Mouse (Mus musculus) embryo, embryonic 10.5 days (tissue): ENCODE results near the gene Snapin.

Source experiments
- DNase-seq: peaks from one replicate; pipeline ENCODE4 v3.0.0-alpha.2; 2015; ENCODE audit warnings: low spot score

The Snapin gene

DNA sequence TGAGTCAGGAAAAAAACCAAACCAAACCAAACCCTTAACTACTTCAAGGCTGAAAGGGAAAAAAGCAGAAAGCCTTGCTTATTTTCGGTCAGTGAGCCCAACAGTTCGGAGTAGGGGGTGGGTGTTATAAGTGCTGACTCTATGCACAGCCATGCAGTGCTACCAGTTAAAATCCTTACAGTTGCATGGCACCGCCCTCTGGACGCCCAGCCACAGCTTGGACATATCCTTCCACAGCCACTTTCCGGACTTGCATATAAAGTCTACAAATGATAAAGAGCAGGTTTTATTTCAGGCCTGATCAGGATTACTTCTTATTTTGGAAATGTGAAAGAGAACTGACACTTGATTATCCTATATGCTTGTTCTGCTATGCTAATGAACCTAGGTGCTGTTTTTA is 14.4 kb upstream of the Snapin start:
- DNase-seq: no peak

- DNase-seq: no peak
Measured at GRCm38 (mm10) chr3:90503444-90503843, 12.6 kb upstream of the Snapin start.

DNA sequence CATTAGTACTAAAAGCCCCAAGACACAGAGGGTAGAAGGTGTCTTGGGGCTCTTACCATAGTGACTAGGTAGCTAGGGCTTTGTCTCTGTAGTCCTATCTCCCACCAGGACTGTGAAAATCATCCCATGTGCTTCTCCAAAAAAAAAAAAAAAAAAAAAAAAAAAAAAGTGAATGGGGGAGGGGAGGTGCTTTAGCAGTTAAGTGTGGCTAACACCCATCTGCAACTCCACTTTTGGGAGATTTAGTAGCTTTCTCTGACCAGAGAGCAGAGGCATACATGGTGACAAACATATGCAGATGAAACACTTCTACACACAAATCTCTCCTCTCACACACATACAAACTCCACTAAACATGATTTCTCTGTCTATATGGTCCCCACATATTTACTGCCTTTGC is 6.8 kb upstream of the Snapin start:
- DNase-seq: no peak

DNA sequence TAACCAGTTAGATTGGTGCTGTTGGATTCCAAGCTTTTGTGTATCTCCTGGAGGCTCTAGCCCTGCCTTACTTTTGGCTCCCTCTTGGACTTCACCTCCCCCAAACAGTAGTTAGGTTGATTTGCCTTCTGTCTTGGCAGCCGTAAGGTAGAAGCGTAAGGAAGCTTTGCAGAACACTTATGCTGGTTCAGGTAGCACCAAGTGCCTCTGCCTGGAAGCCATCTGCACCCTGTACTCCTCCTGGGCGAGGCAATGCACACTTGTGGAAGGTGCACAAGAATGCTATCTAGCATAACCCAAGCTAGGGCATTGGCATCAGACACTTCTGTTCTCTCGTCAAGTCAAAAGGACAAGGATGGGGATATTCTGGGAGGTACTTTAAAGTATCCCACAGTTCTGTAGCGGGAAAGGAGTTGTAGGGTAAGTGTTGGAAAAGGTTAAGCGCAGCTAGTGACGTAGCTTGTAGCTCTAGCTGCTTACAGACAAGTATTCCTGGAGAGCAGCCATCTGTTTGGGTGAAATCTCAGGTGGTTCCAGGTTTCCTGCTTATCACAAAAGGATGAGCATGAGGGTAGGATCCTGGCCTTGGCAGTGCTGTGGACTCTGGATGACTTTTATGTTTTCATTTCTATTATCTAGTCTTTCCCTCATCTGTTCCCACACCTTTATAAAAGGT is 5.2 kb upstream of the Snapin start:
- no peak for DNase-seq

DNA sequence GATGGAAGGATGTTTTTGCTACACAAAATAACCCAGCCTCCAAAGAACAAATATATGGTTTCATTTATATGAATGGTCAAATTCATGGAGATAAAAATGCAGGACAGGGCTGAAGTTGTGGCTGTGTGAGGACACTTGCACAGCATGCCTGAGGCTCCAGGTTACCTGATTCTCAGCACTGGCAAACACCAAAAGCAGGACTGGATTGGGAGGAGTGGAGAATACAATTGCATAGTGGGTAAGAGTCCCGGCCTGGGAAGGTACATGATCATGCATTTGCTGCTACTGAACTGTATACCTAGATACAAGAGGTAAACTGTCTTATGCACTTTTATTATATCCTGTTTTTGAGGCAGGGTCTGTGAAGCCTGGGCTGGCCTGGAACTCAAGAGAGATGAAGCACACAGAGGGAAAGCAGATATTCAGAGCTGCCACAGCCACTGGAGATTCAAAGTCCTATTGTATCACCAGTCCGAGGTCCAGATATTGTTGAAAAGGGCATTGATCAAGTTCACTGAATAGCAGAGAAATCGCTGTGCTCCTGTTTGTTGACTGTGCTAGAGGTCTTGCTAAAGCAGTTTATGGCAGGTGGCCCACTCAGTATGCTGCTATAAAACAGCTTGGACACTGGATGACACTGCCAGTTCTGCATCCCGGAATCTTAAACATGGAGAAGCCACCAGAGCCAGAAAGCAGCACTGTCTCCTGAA is 3.2 kb upstream of the Snapin start:
- no peak for DNase-seq

DNA sequence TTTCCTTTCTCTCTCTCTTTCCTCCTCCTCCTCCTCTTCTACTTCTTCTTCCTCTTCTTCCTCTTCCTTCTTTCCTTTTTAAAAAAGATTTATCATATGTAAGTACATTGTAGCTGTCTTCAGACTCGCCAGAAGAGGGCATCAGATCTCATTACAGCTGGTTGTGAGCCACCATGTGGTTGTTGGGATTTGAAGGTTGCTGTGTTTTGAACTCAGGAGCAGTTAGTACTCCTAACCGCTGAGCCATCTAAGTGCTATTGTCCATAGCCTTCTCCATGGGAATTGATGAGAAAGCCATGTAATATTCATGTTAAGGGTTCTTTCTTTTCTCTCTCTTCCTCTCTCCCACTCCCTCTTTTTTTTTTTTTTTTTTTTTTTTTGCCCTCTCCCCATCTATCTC is 517 bp upstream of the Snapin start:
- peak; percentile 27 for DNase-seq

GRCm38 (mm10) chr3:90488576-90488975 is 2.3 kb downstream of the Snapin start:
- no peak for DNase-seq

GRCm38 (mm10) chr3:90486998-90487397 is 3.8 kb downstream of the Snapin start:
- DNase-seq: no peak

GRCm38 (mm10) chr3:90475831-90476611 is 14.8 kb downstream of the Snapin start, which contains the start of gene Ilf2:
Gene Ilf2 (plus strand): TSS chr3:90476126.
- DNase-seq: peak; percentile 99

DNA sequence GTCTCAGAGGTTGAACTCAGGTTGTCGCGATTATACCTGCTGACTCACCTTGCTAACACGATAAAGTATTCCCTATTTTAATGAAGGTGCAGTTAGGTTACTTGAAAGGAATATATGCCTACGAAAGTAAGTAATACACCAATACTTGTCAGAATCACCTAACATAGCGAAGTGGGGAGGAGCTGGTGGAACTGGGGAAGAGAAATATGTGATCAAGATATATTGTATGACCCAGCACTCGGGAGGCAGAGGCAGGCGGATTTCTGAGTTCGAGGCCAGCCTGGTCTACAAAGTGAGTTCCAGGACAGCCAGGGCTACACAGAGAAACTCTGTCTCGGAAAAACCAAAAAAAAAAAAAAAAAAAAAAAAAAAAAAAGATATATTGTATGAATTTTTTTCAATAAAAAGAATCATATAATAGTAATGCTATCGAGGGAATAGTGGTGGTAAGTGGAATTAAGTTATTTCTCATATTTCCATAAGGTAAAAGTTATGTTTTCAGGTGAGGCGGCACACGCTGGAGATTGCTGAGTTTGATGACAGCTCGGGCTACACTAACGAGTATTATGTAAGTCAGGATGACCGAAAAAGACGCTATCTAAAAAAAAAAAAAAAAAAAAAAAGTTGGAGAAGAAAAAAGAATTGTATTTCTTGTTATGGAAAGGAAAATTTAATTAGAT is 15.5 kb downstream of the Snapin start:
- DNase-seq: no peak

DNA sequence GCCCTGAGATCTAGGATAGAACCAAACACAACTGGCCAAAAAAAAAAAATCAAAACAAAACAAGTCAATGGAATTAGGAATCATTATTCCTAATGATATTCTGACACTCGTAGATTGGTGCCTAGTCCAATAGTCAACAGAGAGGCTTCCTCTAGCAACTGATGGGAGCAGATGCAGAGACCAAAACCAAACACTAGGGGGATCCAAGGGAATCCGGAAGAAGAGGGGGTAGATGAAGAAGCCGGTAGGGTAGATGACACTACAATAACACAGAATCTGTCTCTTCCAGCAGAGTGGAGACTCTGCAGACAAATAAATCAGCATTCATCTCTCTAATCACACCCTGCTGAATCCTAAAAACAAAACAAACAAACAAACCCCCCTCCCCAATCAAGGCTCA is 18.6 kb downstream of the Snapin start:
- peak; percentile 60 for DNase-seq

DNA sequence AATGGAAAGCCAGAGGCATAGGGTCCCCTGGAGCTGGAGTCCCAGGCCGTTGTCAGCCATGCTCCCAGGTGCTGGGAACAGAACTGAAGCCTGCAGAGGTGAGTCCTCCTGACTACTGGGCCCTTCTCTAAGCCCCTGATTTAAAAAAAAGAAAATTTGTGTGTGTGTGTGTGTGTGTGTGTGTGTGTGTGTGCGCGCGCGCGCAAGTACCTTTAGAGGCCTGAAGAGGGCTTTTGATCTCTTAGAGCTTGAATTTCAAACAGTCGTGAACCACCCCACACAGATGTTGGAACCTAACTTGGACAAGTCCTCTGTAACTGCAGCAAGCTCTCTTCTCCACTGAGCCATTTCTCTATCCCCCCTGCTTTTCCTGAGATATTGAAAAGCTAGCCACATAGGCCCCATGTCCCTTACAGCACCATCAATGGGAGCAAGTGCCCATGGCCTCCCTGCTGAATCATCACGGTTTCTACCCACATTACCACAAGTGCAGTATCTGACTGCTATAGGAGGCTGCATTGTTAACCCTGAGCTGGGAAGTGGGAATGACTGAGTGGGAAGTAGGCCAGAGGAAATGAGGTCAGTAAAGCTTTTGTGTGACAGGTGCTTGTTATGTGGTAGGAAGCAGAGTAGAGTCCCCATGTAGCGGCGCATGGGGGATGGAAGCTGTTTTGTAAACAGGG is 23.1 kb downstream of the Snapin start:
- no peak for DNase-seq

DNA sequence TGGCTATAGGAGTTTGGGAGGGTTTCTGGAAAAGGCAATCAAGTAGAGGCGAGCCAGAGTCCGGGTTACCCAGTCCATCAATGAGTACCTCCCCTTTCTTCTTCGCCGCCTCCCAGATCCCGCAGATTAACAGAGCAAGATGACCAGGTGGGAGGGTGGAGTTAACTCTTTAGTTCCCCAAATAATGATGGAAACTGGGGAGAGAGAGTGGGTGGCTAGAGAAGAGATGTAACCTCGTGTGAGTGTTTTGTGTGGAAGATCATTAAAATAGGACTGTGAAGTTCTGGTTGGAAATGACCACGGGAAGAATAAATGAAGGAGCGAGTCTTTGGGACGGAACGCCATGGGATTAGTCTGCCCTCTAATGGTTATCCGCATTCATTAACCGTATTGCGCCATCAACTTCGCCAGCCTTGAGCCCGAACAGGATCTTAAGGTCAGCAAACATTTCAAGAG is 24.5 kb downstream of the Snapin start:
- DNase-seq: peak; percentile 89

- peak; percentile 61 for DNase-seq
Measured at GRCm38 (mm10) chr3:90465686-90466310, 25.0 kb downstream of the Snapin start, which contains the start of gene Npr1. Gene Npr1 (minus strand): TSS chr3:90465866.

GRCm38 (mm10) chr3:90465081-90465685 is 25.6 kb downstream of the Snapin start:
- DNase-seq: peak; percentile 50

- DNase-seq: peak; percentile 36
Measured at GRCm38 (mm10) chr3:90464552-90465080, 26.2 kb downstream of the Snapin start.

GRCm38 (mm10) chr3:90462579-90462978 is 28.3 kb downstream of the Snapin start:
- peak; percentile 13 for DNase-seq

GRCm38 (mm10) chr3:90461935-90462334 is 28.9 kb downstream of the Snapin start:
- no peak for DNase-seq

- no peak for DNase-seq
Measured at GRCm38 (mm10) chr3:90460315-90460714, 30.5 kb downstream of the Snapin start.

- DNase-seq: no peak
Measured at GRCm38 (mm10) chr3:90459727-90460126, 31.1 kb downstream of the Snapin start.
